Mouse (Mus musculus): ENCODE measurements at regions not wholly inside any gene's neighbourhood (a gene's known extent, or its start where the extent isn't known, plus 50 kb on each side); places are given as distances from the start of the nearest gene placed in this dataset.

GRCm38 (mm10) chr4:131405376-131406017 lies 432.6 kb downstream of the Ptpru start:
- no peak for TF ChIP-seq CTCF (IDR thresholded peaks at IDR 0.05; ENCODE audit: low read depth, low read length)
- TF ChIP-seq POLR2A (IDR thresholded peaks at IDR 0.05; ENCODE audit: borderline replicate concordance, low read depth, low read length) = no peak

Data from bone marrow macrophage, adult 2 months (primary cell).